Mouse (Mus musculus): ENCODE results near the gene Mrpl19. TPM values are rescaled to one million over a fixed set of nuclear protein-coding genes. Genes with fewer than 3 reads are reported as not detected.

The Mrpl19 gene
- polyA plus RNA-seq (2012; rRNA removed) (3.2 and 5.6 TPM in 2 replicates), polyA plus RNA-seq (2014; fragmentation: Nextera tagmentation; extraction: Ambion mirVana) (18.8 and 19.4 TPM in 2 replicates)

GRCm38 (mm10) chr6:81965296-81966067, at the start of gene Mrpl19:
Mrpl19 (minus strand) TSS chr6:81965958.
- H3K27ac ChIP-seq: no peak within 1 kb of the TSS
- H3K9ac ChIP-seq (replicated peaks): peak within 1 kb of the TSS; percentile 83
- TF ChIP-seq EP300 (IDR thresholded peaks at IDR 0.05; ENCODE audit: low read depth): no peak
- TF ChIP-seq CTCF (IDR thresholded peaks at IDR 0.05; ENCODE audit: low read depth): no peak
- DNase-seq (ENCODE audit: low read depth in 3 of 3, low spot score in 3 of 3): peak; percentile 79 to 84 (median 81)
- H3K27me3 ChIP-seq (ENCODE audit: control insufficient read depth, insufficient read depth, low read length): no peaks in the 10 kb centered on the region
- peak; percentile 98 for ATAC-seq (ENCODE audit: insufficient read depth)
- peaks cover 16% of the 10 kb centered on the region for H3K36me3 ChIP-seq (replicated peaks; ENCODE audit: control insufficient read depth, insufficient read depth, low read depth)
- H3K9me3 ChIP-seq (ENCODE audit: control insufficient read depth, low read length): no peaks in the 10 kb centered on the region
- under 1% methylated on average over 44 of the region's 44 CpGs for WGBS (ENCODE audit: insufficient replicate concordance)
- H3K4me2 ChIP-seq (ENCODE audit: low read depth): peak within 1 kb of the TSS; percentile 77
- H3K4me3 ChIP-seq (ENCODE audit: insufficient read depth in 1 of 2, low read depth in 2 of 2, low read length in 2 of 2): peak within 1 kb of the TSS; percentile 81 to 93
- H3K4me1 ChIP-seq (replicated peaks; ENCODE audit: control insufficient read depth in 2 of 2, insufficient read depth in 2 of 2, low read length in 1 of 2): peaks cover 5 to 6% of the 10 kb centered on the region in 2 experiments; a peak in 3 of 4 replicates

DNA sequence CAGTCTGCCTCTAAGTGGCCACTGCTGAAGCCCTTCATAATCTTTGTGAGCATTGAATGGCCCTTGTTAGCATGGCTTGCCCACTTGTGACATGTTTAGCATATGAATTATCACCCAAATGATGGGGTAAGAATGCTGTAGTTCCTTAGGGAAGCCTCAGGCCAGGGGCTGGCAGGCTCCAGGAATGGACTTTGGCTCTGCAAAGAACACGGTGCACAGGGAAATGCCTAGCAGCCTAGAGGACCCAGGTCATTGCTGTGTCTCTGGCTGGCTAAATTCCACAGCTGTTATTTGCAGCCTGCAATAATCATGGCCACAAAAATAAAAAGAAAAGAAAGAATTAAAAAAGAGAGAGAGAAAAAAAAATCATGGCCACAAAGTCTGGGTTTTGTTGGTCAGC, 46.6 kb upstream of the Mrpl19 start:
- no peak for ATAC-seq (ENCODE audit: insufficient read depth)
- H3K27me3 ChIP-seq (ENCODE audit: control insufficient read depth, insufficient read depth, low read length): no peaks in the 10 kb centered on the region
- no peak overlapping the region for H3K4me3 ChIP-seq (ENCODE audit: insufficient read depth in 1 of 2, low read depth in 2 of 2, low read length in 2 of 2)
- H3K9me3 ChIP-seq (ENCODE audit: control insufficient read depth, low read length): no peaks in the 10 kb centered on the region
- 43% methylated on average over 1 of the region's 1 CpGs for WGBS (ENCODE audit: insufficient replicate concordance)
- no peaks in the 10 kb centered on the region for H3K36me3 ChIP-seq (replicated peaks; ENCODE audit: control insufficient read depth, insufficient read depth, low read depth)
- H3K4me2 ChIP-seq (ENCODE audit: low read depth): no peak overlapping the region
- TF ChIP-seq CTCF (IDR thresholded peaks at IDR 0.05; ENCODE audit: low read depth) (no peak), EP300 (IDR thresholded peaks at IDR 0.05; ENCODE audit: low read depth) (no peak)
- no peak overlapping the region for H3K9ac ChIP-seq (replicated peaks)
- no peaks in the 10 kb centered on the region; a peak in 1 of 4 replicates for H3K4me1 ChIP-seq (replicated peaks; ENCODE audit: control insufficient read depth in 2 of 2, insufficient read depth in 2 of 2, low read length in 1 of 2)
- DNase-seq (ENCODE audit: low read depth in 3 of 3, low spot score in 3 of 3): no peak
- no peak overlapping the region for H3K27ac ChIP-seq

- Histone ChIP-seq H3K27me3 (ENCODE audit: control insufficient read depth, insufficient read depth, low read length) (no peaks in the 10 kb centered on the region), H3K9ac (replicated peaks) (no peak overlapping the region), H3K27ac (no peak overlapping the region), H3K4me1 (replicated peaks; ENCODE audit: control insufficient read depth in 2 of 2, insufficient read depth in 2 of 2, low read length in 1 of 2) (peaks cover 0 to 2% of the 10 kb centered on the region in 2 experiments; a peak in 1 of 4 replicates), H3K36me3 (replicated peaks; ENCODE audit: control insufficient read depth, insufficient read depth, low read depth) (no peaks in the 10 kb centered on the region), H3K9me3 (ENCODE audit: control insufficient read depth, low read length) (no peaks in the 10 kb centered on the region), H3K4me2 (ENCODE audit: low read depth) (no peak overlapping the region), H3K4me3 (ENCODE audit: insufficient read depth in 1 of 2, low read depth in 2 of 2, low read length in 2 of 2) (no peak overlapping the region)
- WGBS (ENCODE audit: insufficient replicate concordance): 49% methylated on average over 20 of the region's 20 CpGs
- TF ChIP-seq EP300 (IDR thresholded peaks at IDR 0.05; ENCODE audit: low read depth): no peak
- no peak for TF ChIP-seq CTCF (IDR thresholded peaks at IDR 0.05; ENCODE audit: low read depth)
- ATAC-seq (ENCODE audit: insufficient read depth) (no peak), DNase-seq (ENCODE audit: low read depth in 3 of 3, low spot score in 3 of 3) (no peak)
These were observed 24.5 kb upstream of the Mrpl19 start for GRCm38 (mm10) chr6:81990049-81990810.

GRCm38 (mm10) chr6:81988341-81988740, 22.6 kb upstream of the Mrpl19 start:
- no peaks in the 10 kb centered on the region for H3K27me3 ChIP-seq (ENCODE audit: control insufficient read depth, insufficient read depth, low read length)
- H3K9ac ChIP-seq (replicated peaks): no peak overlapping the region
- H3K4me2 ChIP-seq (ENCODE audit: low read depth): no peak overlapping the region
- DNase-seq (ENCODE audit: low read depth in 3 of 3, low spot score in 3 of 3) (no peak), ATAC-seq (ENCODE audit: insufficient read depth) (no peak)
- no peak overlapping the region for H3K4me3 ChIP-seq (ENCODE audit: insufficient read depth in 1 of 2, low read depth in 2 of 2, low read length in 2 of 2)
- no peaks in the 10 kb centered on the region for H3K36me3 ChIP-seq (replicated peaks; ENCODE audit: control insufficient read depth, insufficient read depth, low read depth)
- no peaks in the 10 kb centered on the region for H3K9me3 ChIP-seq (ENCODE audit: control insufficient read depth, low read length)
- WGBS (ENCODE audit: insufficient replicate concordance): 69% methylated on average over 5 of the region's 5 CpGs
- H3K4me1 ChIP-seq (replicated peaks; ENCODE audit: control insufficient read depth in 2 of 2, insufficient read depth in 2 of 2, low read length in 1 of 2): peaks cover 0 to 2% of the 10 kb centered on the region in 2 experiments; a peak in 1 of 4 replicates
- TF ChIP-seq EP300 (IDR thresholded peaks at IDR 0.05; ENCODE audit: low read depth) (no peak), CTCF (IDR thresholded peaks at IDR 0.05; ENCODE audit: low read depth) (no peak)
- H3K27ac ChIP-seq: no peak overlapping the region

- no peak for ATAC-seq (ENCODE audit: insufficient read depth)
- H3K27me3 ChIP-seq (ENCODE audit: control insufficient read depth, insufficient read depth, low read length): no peaks in the 10 kb centered on the region
- no peak overlapping the region for H3K27ac ChIP-seq
- H3K9ac ChIP-seq (replicated peaks): no peak overlapping the region
- WGBS (ENCODE audit: insufficient replicate concordance): 47% methylated on average over 3 of the region's 3 CpGs
- peaks cover 0 to 2% of the 10 kb centered on the region in 2 experiments; a peak in 1 of 4 replicates for H3K4me1 ChIP-seq (replicated peaks; ENCODE audit: control insufficient read depth in 2 of 2, insufficient read depth in 2 of 2, low read length in 1 of 2)
- H3K9me3 ChIP-seq (ENCODE audit: control insufficient read depth, low read length): no peaks in the 10 kb centered on the region
- H3K4me3 ChIP-seq (ENCODE audit: insufficient read depth in 1 of 2, low read depth in 2 of 2, low read length in 2 of 2): no peak overlapping the region
- no peak for DNase-seq (ENCODE audit: low read depth in 3 of 3, low spot score in 3 of 3)
- H3K36me3 ChIP-seq (replicated peaks; ENCODE audit: control insufficient read depth, insufficient read depth, low read depth): no peaks in the 10 kb centered on the region
- no peak overlapping the region for H3K4me2 ChIP-seq (ENCODE audit: low read depth)
- TF ChIP-seq CTCF (IDR thresholded peaks at IDR 0.05; ENCODE audit: low read depth): no peak
- TF ChIP-seq EP300 (IDR thresholded peaks at IDR 0.05; ENCODE audit: low read depth): no peak
These were observed 21.8 kb upstream of the Mrpl19 start for GRCm38 (mm10) chr6:81987580-81987979.
